Mouse (Mus musculus) limb, embryonic 10.5 days (tissue): ENCODE data around the gene Riok1. TPM values are rescaled to one million over a fixed set of nuclear protein-coding genes. Genes with fewer than 3 reads are reported as not detected.

Experiments
- DNase-seq: peaks from one replicate; pipeline ENCODE4 v3.0.0-alpha.2; 2017; ENCODE audit warnings: low spot score
- H3K27ac ChIP-seq: fragments of 300-500 bp; sonication (generic); 2 replicates; pipeline ENCODE4 v1.5.1; 2016; ENCODE audit warnings: mild to moderate bottlenecking
- H3K27me3 ChIP-seq: fragments of 300-500 bp; sonication (generic); 2 replicates; pipeline ENCODE4 v1.6.1; 2016; ENCODE audit warnings: low read depth, mild to moderate bottlenecking; ENCODE audit not compliant: poor library complexity, severe bottlenecking
- H3K36me3 ChIP-seq: fragments of 300-500 bp; sonication (generic); 2 replicates; pipeline ENCODE4 v1.6.1; 2016; ENCODE audit warnings: mild to moderate bottlenecking, moderate library complexity
- H3K4me1 ChIP-seq: fragments of 300-500 bp; sonication (generic); 2 replicates; pipeline ENCODE4 v1.6.1; 2016
- H3K4me3 ChIP-seq: fragments of 300-500 bp; sonication (generic); 2 replicates; pipeline ENCODE4 v1.5.1; 2016; ENCODE audit warnings: mild to moderate bottlenecking, moderate library complexity
- H3K9me3 ChIP-seq: fragments of 300-500 bp; sonication (generic); replicated peaks from 2 replicates; pipeline ENCODE4 v1.6.1; 2016; ENCODE audit warnings: mild to moderate bottlenecking
- WGBS: fragments of 180-500 bp; shearing (Covaris S2); methylation state at CpG from one replicate; pipeline ENCODE4 v1.1.7; 2016; 5-methylcytosine and 5-hydroxymethylcytosine counted together
- polyA plus RNA-seq: library from polyadenylated mRNA; unstranded; fragments of >200 nt; fragmentation: Nextera tagmentation; extraction: Ambion mirVana; gene quantifications from 2 replicates; pipeline ENCODE4 v1.2.1, GENCODE M21; 2016

The Riok1 gene
- polyA plus RNA-seq, 1 experiment from 2014 or later = 60.0 TPM

GRCm38 (mm10) chr13:38015591-38015990 lies 21.2 kb upstream of the Riok1 start:
- no peak overlapping the region for H3K27ac ChIP-seq
- no peaks in the 10 kb centered on the region for H3K4me1 ChIP-seq
- H3K36me3 ChIP-seq = no peaks in the 10 kb centered on the region
- WGBS = 88% methylated on average over 4 of the region's 4 CpGs
- no peak for DNase-seq
- no peaks in the 10 kb centered on the region for H3K9me3 ChIP-seq
- no peak overlapping the region for H3K4me3 ChIP-seq
- H3K27me3 ChIP-seq = no peaks in the 10 kb centered on the region

GRCm38 (mm10) chr13:38018791-38019190 lies 18.0 kb upstream of the Riok1 start:
- no peak for DNase-seq
- H3K4me3 ChIP-seq = no peak overlapping the region
- 82% methylated on average over 3 of the region's 3 CpGs for WGBS
- no peaks in the 10 kb centered on the region for H3K36me3 ChIP-seq
- H3K27ac ChIP-seq = no peak overlapping the region
- H3K4me1 ChIP-seq = no peaks in the 10 kb centered on the region
- no peaks in the 10 kb centered on the region for H3K9me3 ChIP-seq
- peaks cover 4% of the 10 kb centered on the region; the same call in 1 of the 2 replicates for H3K27me3 ChIP-seq

GRCm38 (mm10) chr13:38025874-38026273 lies 10.9 kb upstream of the Riok1 start:
- Histone ChIP-seq H3K4me1 (no peaks in the 10 kb centered on the region), H3K4me3 (no peak overlapping the region), H3K9me3 (no peaks in the 10 kb centered on the region), H3K36me3 (no peaks in the 10 kb centered on the region), H3K27ac (no peak overlapping the region), H3K27me3 (peaks cover 4% of the 10 kb centered on the region; the same call in 1 of the 2 replicates)
- DNase-seq = no peak
- WGBS = 45% methylated on average over 4 of the region's 4 CpGs

GRCm38 (mm10) chr13:38027618-38028248 lies 9.1 kb upstream of the Riok1 start:
- no peaks in the 10 kb centered on the region for H3K4me1 ChIP-seq
- H3K27me3 ChIP-seq = no peaks in the 10 kb centered on the region
- 66% methylated on average over 6 of the region's 6 CpGs for WGBS
- no peaks in the 10 kb centered on the region for H3K36me3 ChIP-seq
- no peak overlapping the region for H3K4me3 ChIP-seq
- H3K9me3 ChIP-seq = no peaks in the 10 kb centered on the region
- no peak for DNase-seq
- no peak overlapping the region for H3K27ac ChIP-seq

- Histone ChIP-seq H3K27me3 (no peaks in the 10 kb centered on the region), H3K4me1 (no peaks in the 10 kb centered on the region), H3K9me3 (no peaks in the 10 kb centered on the region), H3K27ac (no peak overlapping the region), H3K4me3 (no peak overlapping the region), H3K36me3 (no peaks in the 10 kb centered on the region)
- 88% methylated on average over 4 of the region's 4 CpGs for WGBS
- no peak for DNase-seq
Observed at GRCm38 (mm10) chr13:38028407-38028806, 8.4 kb upstream of the Riok1 start.

- Histone ChIP-seq H3K27me3 (no peaks in the 10 kb centered on the region), H3K36me3 (peaks cover 31% of the 10 kb centered on the region), H3K9me3 (no peaks in the 10 kb centered on the region), H3K27ac (peak within 1 kb of the TSS; percentile 85), H3K4me1 (peaks cover 18% of the 10 kb centered on the region), H3K4me3 (peak within 1 kb of the TSS; percentile 94)
- DNase-seq = peak; percentile 99
- WGBS = under 1% methylated on average over 47 of the region's 47 CpGs
Observed at GRCm38 (mm10) chr13:38037044-38037687, 371 bp downstream of the Riok1 start, which contains the start of gene Cage1. TSS of gene Cage1 (minus strand) at chr13:38037069.

GRCm38 (mm10) chr13:38037811-38038210 lies 1.0 kb downstream of the Riok1 start:
- peak overlapping the region; percentile 85 for H3K27ac ChIP-seq
- WGBS = 52% methylated on average over 12 of the region's 12 CpGs
- H3K27me3 ChIP-seq = no peaks in the 10 kb centered on the region

GRCm38 (mm10) chr13:38049888-38050287 lies 13.1 kb downstream of the Riok1 start:
- no peaks in the 10 kb centered on the region for H3K27me3 ChIP-seq
- DNase-seq = no peak
- H3K36me3 ChIP-seq = peaks cover 99% of the 10 kb centered on the region
- no peak overlapping the region for H3K27ac ChIP-seq
- WGBS = 87% methylated on average over 3 of the region's 3 CpGs
- H3K4me1 ChIP-seq = no peaks in the 10 kb centered on the region
- no peaks in the 10 kb centered on the region for H3K9me3 ChIP-seq
- no peak overlapping the region for H3K4me3 ChIP-seq

More at GRCm38 (mm10) chr13:38037811-38038210, 1.0 kb downstream of the Riok1 start:
- Histone ChIP-seq H3K36me3 (peaks cover 37% of the 10 kb centered on the region), H3K4me1 (peaks cover 18% of the 10 kb centered on the region), H3K4me3 (peak overlapping the region; percentile 94), H3K9me3 (no peaks in the 10 kb centered on the region)
- no peak for DNase-seq

GRCm38 (mm10) chr13:38062678-38063077 lies 25.9 kb downstream of the Riok1 start:
- H3K27me3 ChIP-seq = no peaks in the 10 kb centered on the region
- H3K27ac ChIP-seq = no peak overlapping the region
- H3K36me3 ChIP-seq = peaks cover 60% of the 10 kb centered on the region
- DNase-seq = no peak
- no peak overlapping the region for H3K4me3 ChIP-seq
- H3K4me1 ChIP-seq = no peaks in the 10 kb centered on the region
- WGBS = 93% methylated on average over 11 of the region's 11 CpGs
- no peaks in the 10 kb centered on the region for H3K9me3 ChIP-seq

GRCm38 (mm10) chr13:38064854-38065663 lies 28.3 kb downstream of the Riok1 start:
- DNase-seq = peak; percentile 55
- no peaks in the 10 kb centered on the region for H3K9me3 ChIP-seq
- 69% methylated on average over 11 of the region's 11 CpGs for WGBS
- no peaks in the 10 kb centered on the region for H3K4me1 ChIP-seq
- H3K36me3 ChIP-seq = peaks cover 36% of the 10 kb centered on the region
- no peak overlapping the region for H3K27ac ChIP-seq
- H3K4me3 ChIP-seq = no peak overlapping the region
- no peaks in the 10 kb centered on the region for H3K27me3 ChIP-seq

- WGBS = 91% methylated on average over 4 of the region's 4 CpGs
- DNase-seq = no peak
Observed at GRCm38 (mm10) chr13:38070945-38071344, 34.1 kb downstream of the Riok1 start.

GRCm38 (mm10) chr13:38073374-38074307 lies 36.8 kb downstream of the Riok1 start:
- H3K27ac ChIP-seq = no peak overlapping the region
- DNase-seq = no peak
- 70% methylated on average over 18 of the region's 18 CpGs for WGBS

More at GRCm38 (mm10) chr13:38070945-38071344, 34.1 kb downstream of the Riok1 start:
- Histone ChIP-seq H3K36me3 (no peaks in the 10 kb centered on the region), H3K4me1 (no peaks in the 10 kb centered on the region), H3K27ac (no peak overlapping the region), H3K9me3 (no peaks in the 10 kb centered on the region), H3K4me3 (no peak overlapping the region), H3K27me3 (no peaks in the 10 kb centered on the region)

More at GRCm38 (mm10) chr13:38073374-38074307, 36.8 kb downstream of the Riok1 start:
- Histone ChIP-seq H3K4me3 (no peak overlapping the region), H3K36me3 (no peaks in the 10 kb centered on the region), H3K27me3 (no peaks in the 10 kb centered on the region), H3K4me1 (peaks cover 7% of the 10 kb centered on the region), H3K9me3 (no peaks in the 10 kb centered on the region)
